Mouse (Mus musculus) cerebellum, adult 9-11 months (tissue): ENCODE measurements around the gene 1810046K07Rik.

Experiments
- DNase-seq: peaks from one replicate; pipeline ENCODE4 v3.0.0; 2022

Gene 1810046K07Rik

DNA sequence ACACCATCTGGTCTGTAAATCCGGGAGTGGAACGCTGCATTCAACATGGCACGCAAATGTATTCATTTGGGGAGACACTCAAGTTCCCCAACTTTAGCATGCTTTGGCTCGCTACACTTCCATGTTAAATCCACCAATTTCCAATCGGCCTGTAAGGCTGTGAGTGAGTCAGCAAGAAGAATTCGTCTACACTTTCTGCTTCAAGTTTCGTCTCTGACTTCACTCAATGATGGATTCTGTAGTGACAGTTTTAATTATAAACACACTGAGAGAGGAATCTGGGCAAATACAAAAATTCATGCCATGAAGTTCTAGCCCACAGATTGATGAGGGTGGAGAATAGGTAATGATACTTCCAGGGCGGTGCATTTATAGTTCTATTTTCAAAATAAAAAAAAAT is 35.2 kb downstream of the 1810046K07Rik start:
- no peak for DNase-seq

GRCm38 (mm10) chr9:51292674-51293073 is 36.0 kb downstream of the 1810046K07Rik start:
- DNase-seq: peak; percentile 59

DNA sequence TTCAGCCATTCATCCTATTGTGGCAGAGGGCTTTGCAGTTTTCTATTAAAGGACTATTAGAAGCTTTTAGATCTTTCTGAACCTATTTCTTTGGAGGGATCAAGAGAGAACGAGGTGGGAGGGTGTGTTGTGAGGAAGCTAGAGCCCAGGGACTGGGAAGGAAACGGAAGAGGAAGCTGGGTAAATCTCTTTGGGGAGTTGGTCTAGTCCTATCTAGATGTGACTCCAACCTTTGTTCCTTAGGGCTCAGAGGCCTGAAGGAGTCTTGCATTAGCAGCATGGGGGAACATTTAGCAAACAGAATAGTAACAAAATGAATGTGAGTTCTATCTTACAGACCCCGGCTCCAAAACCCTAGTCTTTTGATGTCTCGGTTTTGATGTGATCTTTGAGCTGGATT is 37.7 kb downstream of the 1810046K07Rik start:
- no peak for DNase-seq

GRCm38 (mm10) chr9:51286079-51286478 is 42.6 kb downstream of the 1810046K07Rik start:
- no peak for DNase-seq

DNA sequence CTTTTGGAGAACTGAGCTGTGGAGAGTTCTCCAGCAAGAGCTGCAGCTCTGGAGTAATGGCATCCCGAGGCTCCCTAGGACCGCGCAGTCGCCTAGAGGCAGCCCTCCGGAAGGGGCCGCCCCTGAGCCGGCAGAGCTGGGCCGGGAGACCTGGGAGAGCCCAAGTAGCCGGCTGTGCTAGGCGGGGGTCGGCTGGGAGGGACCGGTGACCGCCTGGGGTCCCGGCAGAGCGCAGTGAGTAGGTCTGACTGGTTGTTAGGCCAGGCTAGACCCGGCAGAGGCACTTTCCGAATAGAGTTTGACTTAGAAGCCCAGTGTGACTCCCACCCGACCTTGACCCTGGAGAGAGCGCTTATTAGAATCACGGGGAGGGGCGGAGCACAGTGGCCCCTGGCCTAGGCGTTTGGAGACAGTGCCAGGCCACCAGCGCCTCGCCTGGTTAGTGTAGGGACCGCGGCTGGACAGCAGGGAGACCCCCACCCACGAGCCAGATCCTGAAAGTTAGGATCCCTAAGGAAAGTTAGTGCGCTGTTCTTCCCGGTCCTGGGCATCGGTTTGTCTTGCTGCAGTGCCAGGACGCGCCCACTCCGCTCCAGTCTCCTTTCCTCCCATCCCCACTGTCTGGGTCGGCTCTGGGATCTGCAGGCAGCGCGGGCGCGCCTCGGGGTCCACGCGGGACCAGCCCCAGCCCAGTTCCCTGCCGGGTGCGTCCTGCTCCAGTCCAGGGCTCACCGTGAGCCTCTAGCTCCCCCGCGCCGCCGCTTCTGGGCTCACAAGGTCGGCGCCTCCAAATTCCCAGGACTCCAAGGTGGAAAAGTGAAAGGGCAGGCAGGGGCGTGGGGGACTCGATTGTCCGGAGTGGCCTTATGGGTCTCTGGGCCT is 50.0 kb downstream of the 1810046K07Rik start, which contains the start of gene Colca2:
TSS of gene Colca2 (minus strand) at position 70 of the 882 bp plus-strand sequence.
- DNase-seq: peak; percentile 12

- no peak for DNase-seq
These were observed 50.8 kb downstream of the 1810046K07Rik start for GRCm38 (mm10) chr9:51277834-51278498.

DNA sequence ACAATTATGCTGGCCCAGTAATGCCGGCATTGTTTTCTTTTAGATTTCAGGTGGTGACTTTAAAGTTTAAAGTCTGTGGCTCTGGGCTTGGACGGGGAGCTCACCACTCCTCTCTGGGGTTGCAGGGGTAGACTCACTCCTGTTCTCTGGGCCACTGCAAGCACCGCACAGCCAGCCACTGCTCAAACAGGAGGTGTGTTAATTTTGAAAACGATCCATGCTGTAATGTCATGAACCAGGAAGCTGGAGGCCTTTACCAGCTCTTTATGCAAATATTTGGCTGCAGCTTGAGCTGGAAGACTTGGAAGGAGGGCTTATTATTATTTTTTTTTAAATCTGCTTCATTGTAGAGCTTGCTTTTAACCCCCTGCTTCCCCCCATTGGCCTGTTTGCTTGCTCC is 54.0 kb downstream of the 1810046K07Rik start:
- DNase-seq: no peak

DNA sequence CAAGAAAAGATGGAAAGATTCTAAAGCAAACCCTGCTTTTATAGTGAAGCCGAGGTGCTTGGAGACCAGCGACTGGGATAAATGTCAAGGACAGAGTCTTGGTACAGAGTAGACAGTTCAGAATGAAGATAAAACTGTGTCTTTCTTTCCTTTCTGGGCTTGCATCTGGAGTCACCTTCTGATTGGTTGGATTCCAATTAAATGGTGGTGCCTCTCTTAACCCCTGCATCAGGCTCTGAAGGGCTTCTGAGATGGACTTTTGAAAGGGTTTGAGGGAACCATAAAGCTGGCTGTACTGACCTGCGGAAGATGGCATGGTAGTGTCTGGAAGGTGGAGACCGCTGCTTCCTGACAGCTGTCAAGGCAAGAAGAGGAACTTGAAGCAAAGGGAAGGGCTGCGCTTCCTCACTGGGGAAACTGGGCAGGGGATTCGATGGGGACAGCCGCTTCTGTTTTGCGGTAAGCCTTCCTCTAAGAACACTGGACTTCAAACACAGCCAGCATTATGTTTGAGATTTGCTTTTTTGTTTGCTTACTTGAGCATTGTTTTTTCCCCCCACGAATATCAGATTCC is 55.0 kb downstream of the 1810046K07Rik start:
- no peak for DNase-seq

- no peak for DNase-seq
These were observed 56.6 kb downstream of the 1810046K07Rik start for GRCm38 (mm10) chr9:51272102-51272501.

DNA sequence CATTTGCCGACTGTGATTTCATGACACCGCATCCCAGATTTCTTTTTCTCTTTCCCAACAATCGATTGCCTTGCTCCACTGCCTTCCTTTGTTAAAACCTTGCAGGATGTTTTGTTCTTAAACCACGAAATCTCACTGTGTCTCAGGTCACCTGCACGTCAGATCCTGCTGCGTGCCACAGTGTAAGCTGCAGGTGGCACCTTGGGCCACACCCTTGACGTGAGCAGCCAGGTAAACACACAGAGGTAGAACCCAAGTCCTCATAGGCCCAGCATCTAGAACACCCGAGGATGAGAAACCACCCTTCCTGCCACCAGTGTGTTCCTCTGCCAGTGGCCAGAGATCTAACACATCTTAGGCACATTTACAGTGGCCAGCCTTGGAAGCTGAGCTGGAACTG is 57.6 kb downstream of the 1810046K07Rik start:
- DNase-seq: no peak

- no peak for DNase-seq
These were observed 59.9 kb downstream of the 1810046K07Rik start for GRCm38 (mm10) chr9:51268852-51269251.

DNA sequence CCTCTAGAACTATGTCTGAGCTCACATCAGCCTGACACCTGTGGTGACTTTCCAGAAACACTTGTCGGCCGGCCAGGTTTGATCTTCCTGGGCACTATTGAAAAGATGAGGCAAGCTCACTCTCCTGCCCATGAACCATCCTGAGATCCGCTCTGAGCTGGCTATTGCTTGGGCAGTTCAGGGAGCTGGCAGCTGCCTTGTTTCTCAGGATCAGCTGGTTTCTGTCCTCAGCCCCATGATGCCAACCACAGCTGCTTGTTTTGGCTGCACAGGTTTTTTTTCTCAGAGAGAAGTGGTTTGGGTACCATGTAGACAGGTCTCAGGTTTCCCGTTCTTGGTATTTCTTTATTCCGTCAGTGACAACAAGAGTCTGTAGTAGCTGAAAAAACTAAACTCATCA is 70.3 kb downstream of the 1810046K07Rik start:
- DNase-seq: no peak

GRCm38 (mm10) chr9:51256780-51257502 is 71.8 kb downstream of the 1810046K07Rik start:
- DNase-seq: no peak
